Mouse (Mus musculus) E14TG2a.4 (cell line): ENCODE results near the gene Ppm1f.
A peak's percentile ranks its signal among the peaks of the same experiment; 100 is the strongest.

Experiments
- H3K27me3 ChIP-seq: 2 replicates; pipeline ENCODE4 v1.6.1; 2014; ENCODE audit warnings: low read length, control low read depth; ENCODE audit not compliant: insufficient read depth
- H3K36me3 ChIP-seq: 2 replicates; pipeline ENCODE4 v1.6.1; 2014; ENCODE audit warnings: low read length, control low read depth; ENCODE audit not compliant: insufficient read depth
- H3K4me1 ChIP-seq: replicated peaks from 2 replicates; pipeline ENCODE4 v1.6.1; 2014; ENCODE audit warnings: low read depth, low read length, control low read depth
- H3K4me3 ChIP-seq: replicated peaks from 2 replicates; pipeline ENCODE4 v1.5.1; 2014; ENCODE audit warnings: mild to moderate bottlenecking, low read length
- H3K9me3 ChIP-seq: 2 replicates; pipeline ENCODE4 v1.6.1; 2014; ENCODE audit warnings: low read length, control low read depth
- CTCF ChIP-seq: conservative IDR thresholded peaks from 2 replicates; pipeline ENCODE4 v1.5.1; 2014; ENCODE audit warnings: low read length
- NANOG ChIP-seq: IDR thresholded peaks from 2 replicates; pipeline ENCODE4 v1.6.1; 2014; ENCODE audit warnings: borderline replicate concordance, low read length, mixed read lengths
- POU5F1 ChIP-seq: IDR thresholded peaks from 2 replicates; pipeline ENCODE4 v1.6.1; 2014; ENCODE audit warnings: low read length, borderline replicate concordance

The Ppm1f gene

GRCm38 (mm10) chr16:16897056-16897584, 851 bp downstream of the Ppm1f start:
- H3K9me3 ChIP-seq, result no peaks in the 10 kb centered on the region

GRCm38 (mm10) chr16:16902329-16902728, 6.1 kb downstream of the Ppm1f start:
- Histone ChIP-seq H3K4me1 (peaks cover 68% of the 10 kb centered on the region), H3K27me3 (no peaks in the 10 kb centered on the region), H3K4me3 (no peak overlapping the region), H3K36me3 (peaks cover 89% of the 10 kb centered on the region), H3K9me3 (no peaks in the 10 kb centered on the region)
- TF ChIP-seq NANOG (no peak), CTCF (no peak), POU5F1 (no peak)

More at GRCm38 (mm10) chr16:16897056-16897584, 851 bp downstream of the Ppm1f start:
- peaks cover 66% of the 10 kb centered on the region for H3K4me1 ChIP-seq
- TF ChIP-seq NANOG (no peak), CTCF (no peak), POU5F1 (no peak)
- H3K27me3 ChIP-seq, result no peaks in the 10 kb centered on the region
- peaks cover 77% of the 10 kb centered on the region for H3K36me3 ChIP-seq
- peak overlapping the region; percentile 85 for H3K4me3 ChIP-seq

GRCm38 (mm10) chr16:16903188-16903587, 6.9 kb downstream of the Ppm1f start:
- TF ChIP-seq NANOG (no peak), CTCF (no peak), POU5F1 (no peak)
- Histone ChIP-seq H3K4me1 (peaks cover 68% of the 10 kb centered on the region), H3K36me3 (peaks cover 93% of the 10 kb centered on the region)

GRCm38 (mm10) chr16:16907799-16908198, 11.5 kb downstream of the Ppm1f start:
- Histone ChIP-seq H3K9me3 (no peaks in the 10 kb centered on the region), H3K4me3 (peak overlapping the region; percentile 21), H3K4me1 (peaks cover 90% of the 10 kb centered on the region), H3K27me3 (no peaks in the 10 kb centered on the region), H3K36me3 (peaks cover 95% of the 10 kb centered on the region)
- TF ChIP-seq POU5F1 (no peak), NANOG (peak; percentile 31; the same call in 1 of the 2 replicates)

More at GRCm38 (mm10) chr16:16903188-16903587, 6.9 kb downstream of the Ppm1f start:
- Histone ChIP-seq H3K4me3 (no peak overlapping the region), H3K9me3 (no peaks in the 10 kb centered on the region), H3K27me3 (no peaks in the 10 kb centered on the region)

- Histone ChIP-seq H3K36me3 (peaks cover 95% of the 10 kb centered on the region), H3K4me3 (peak overlapping the region; percentile 43), H3K4me1 (peaks cover 76% of the 10 kb centered on the region), H3K9me3 (no peaks in the 10 kb centered on the region), H3K27me3 (no peaks in the 10 kb centered on the region)
- TF ChIP-seq CTCF (peak; percentile 100), POU5F1 (no peak)
These were observed 15.7 kb downstream of the Ppm1f start for GRCm38 (mm10) chr16:16911641-16912597.

GRCm38 (mm10) chr16:16913440-16913839, 17.2 kb downstream of the Ppm1f start:
- TF ChIP-seq NANOG (no peak), POU5F1 (no peak), CTCF (no peak)
- H3K9me3 ChIP-seq, result no peaks in the 10 kb centered on the region
- H3K4me1 ChIP-seq, result peaks cover 76% of the 10 kb centered on the region

GRCm38 (mm10) chr16:16918441-16919117, 22.3 kb downstream of the Ppm1f start:
- Histone ChIP-seq H3K36me3 (peaks cover 98% of the 10 kb centered on the region), H3K27me3 (no peaks in the 10 kb centered on the region), H3K9me3 (peaks cover 5% of the 10 kb centered on the region), H3K4me3 (no peak overlapping the region), H3K4me1 (peaks cover 52% of the 10 kb centered on the region)
- no peak for TF ChIP-seq NANOG
- TF ChIP-seq POU5F1, result no peak
- TF ChIP-seq CTCF, result no peak

More at GRCm38 (mm10) chr16:16913440-16913839, 17.2 kb downstream of the Ppm1f start:
- Histone ChIP-seq H3K4me3 (no peak overlapping the region), H3K27me3 (no peaks in the 10 kb centered on the region), H3K36me3 (peaks cover 96% of the 10 kb centered on the region)

- H3K27me3 ChIP-seq, result no peaks in the 10 kb centered on the region
- peaks cover 29% of the 10 kb centered on the region for H3K9me3 ChIP-seq
- TF ChIP-seq CTCF, result peak; percentile 19
- no peak for TF ChIP-seq NANOG
- no peak for TF ChIP-seq POU5F1
- H3K36me3 ChIP-seq, result peaks cover 98% of the 10 kb centered on the region
- H3K4me1 ChIP-seq, result peaks cover 46% of the 10 kb centered on the region
- no peak overlapping the region for H3K4me3 ChIP-seq
These were observed 24.8 kb downstream of the Ppm1f start for GRCm38 (mm10) chr16:16921021-16921435.
